Mouse (Mus musculus): ENCODE measurements around the gene A530064D06Rik. TPM values are rescaled to one million over a fixed set of nuclear protein-coding genes. Genes with fewer than 3 reads are reported as not detected.

The A530064D06Rik gene
- total and polyA plus RNA-seq, 2 experiments: 0.37 TPM; not detected in 1

- WGBS: 15% methylated on average over 21 of the region's 21 CpGs
- Histone ChIP-seq H3K9ac (ENCODE audit: low read depth, low read length) (no peak overlapping the region), H3K4me1 (ENCODE audit: control insufficient read depth, insufficient read depth, low read length) (no peaks in the 10 kb centered on the region; the same call in 1 of the 2 replicates), H3K27me3 (ENCODE audit: control insufficient read depth, insufficient read depth, low read length) (peaks cover 10% of the 10 kb centered on the region; the same call in 1 of the 2 replicates), H3K79me2 (ENCODE audit: control insufficient read depth, insufficient read depth, low read length) (no peaks in the 10 kb centered on the region), H3K4me3 (ENCODE audit: insufficient read depth, low read depth, low read length) (no peak overlapping the region), H3K36me3 (ENCODE audit: control insufficient read depth, insufficient read depth, low read length) (no peaks in the 10 kb centered on the region), H3K27ac (replicated peaks; ENCODE audit: insufficient read depth, low read depth, low read length) (no peak overlapping the region)
- peak; percentile 60 for DNase-seq (ENCODE audit: extremely low read depth, low read depth, low spot score)
- peak; percentile 100 for TF ChIP-seq CTCF (IDR thresholded peaks at IDR 0.05; ENCODE audit: low read depth, low read length)
- no peak for TF ChIP-seq POLR2A (IDR thresholded peaks at IDR 0.05; ENCODE audit: extremely low read depth, insufficient read depth, low read length)
These were observed 66.3 kb downstream of the A530064D06Rik start for GRCm38 (mm10) chr17:48100441-48101417.

- Histone ChIP-seq H3K4me1 (ENCODE audit: control insufficient read depth, insufficient read depth, low read length) (no peaks in the 10 kb centered on the region; the same call in 1 of the 2 replicates), H3K36me3 (ENCODE audit: control insufficient read depth, insufficient read depth, low read length) (no peaks in the 10 kb centered on the region), H3K27me3 (ENCODE audit: control insufficient read depth, insufficient read depth, low read length) (peaks cover 12% of the 10 kb centered on the region; the same call in 1 of the 2 replicates), H3K4me3 (ENCODE audit: insufficient read depth, low read depth, low read length) (no peak overlapping the region), H3K79me2 (ENCODE audit: control insufficient read depth, insufficient read depth, low read length) (no peaks in the 10 kb centered on the region), H3K9ac (ENCODE audit: low read depth, low read length) (no peak overlapping the region), H3K27ac (replicated peaks; ENCODE audit: insufficient read depth, low read depth, low read length) (no peak overlapping the region)
- TF ChIP-seq POLR2A (IDR thresholded peaks at IDR 0.05; ENCODE audit: extremely low read depth, insufficient read depth, low read length) (no peak), CTCF (IDR thresholded peaks at IDR 0.05; ENCODE audit: low read depth, low read length) (no peak)
- 47% methylated on average over 11 of the region's 11 CpGs for WGBS
- no peak for DNase-seq (ENCODE audit: extremely low read depth, low read depth, low spot score)
These were observed 67.8 kb downstream of the A530064D06Rik start for GRCm38 (mm10) chr17:48099312-48099711.

Other genes with a start within 250 kb of the A530064D06Rik start
- 2.0 and 4.1 TPM in 2 replicates for gene Foxp4, start 242.6 kb downstream of the A530064D06Rik start, total RNA-seq (2014; rRNA removed)
- gene Foxp4, start 242.6 kb downstream of the A530064D06Rik start, polyA plus RNA-seq (2012; rRNA removed): 18.5 and 24.6 TPM in 2 replicates
- gene 1700122O11Rik, start 129.0 kb downstream of the A530064D06Rik start, total RNA-seq (2014; rRNA removed): not detected in 2 replicates
- not detected in 2 replicates for gene 1700122O11Rik, start 129.0 kb downstream of the A530064D06Rik start, polyA plus RNA-seq (2012; rRNA removed)
- not detected in 2 replicates for gene 1700067P10Rik, start 78.0 kb downstream of the A530064D06Rik start, total RNA-seq (2014; rRNA removed)
- not detected in 2 replicates for gene 1700067P10Rik, start 78.0 kb downstream of the A530064D06Rik start, polyA plus RNA-seq (2012; rRNA removed)
- gene 9830107B12Rik, start 21.0 kb downstream of the A530064D06Rik start, total RNA-seq (2014; rRNA removed): not detected in 2 replicates
- gene 9830107B12Rik, start 21.0 kb downstream of the A530064D06Rik start, polyA plus RNA-seq (2012; rRNA removed): not detected in 2 replicates
- gene Trem1, start 65.5 kb upstream of the A530064D06Rik start, total RNA-seq (2014; rRNA removed): not detected in 2 replicates
- gene Trem1, start 65.5 kb upstream of the A530064D06Rik start, polyA plus RNA-seq (2012; rRNA removed): 0.04 TPM in 1 of 2 replicates, not detected in the other
- 0.34 TPM in 1 of 2 replicates, not detected in the other for gene Trem3, start 80.5 kb upstream of the A530064D06Rik start, total RNA-seq (2014; rRNA removed)
- 0.09 and 0.21 TPM in 2 replicates for gene Trem3, start 80.5 kb upstream of the A530064D06Rik start, polyA plus RNA-seq (2012; rRNA removed)
- gene Treml4, start 97.0 kb upstream of the A530064D06Rik start, total RNA-seq (2014; rRNA removed): 4.2 and 4.4 TPM in 2 replicates
- 2.8 and 4.6 TPM in 2 replicates for gene Treml4, start 97.0 kb upstream of the A530064D06Rik start, polyA plus RNA-seq (2012; rRNA removed)
- 0.09 and 0.20 TPM in 2 replicates for gene Treml2, start 132.2 kb upstream of the A530064D06Rik start, total RNA-seq (2014; rRNA removed)
- gene Treml2, start 132.2 kb upstream of the A530064D06Rik start, polyA plus RNA-seq (2012; rRNA removed): 0.26 and 0.34 TPM in 2 replicates
- gene B430306N03Rik, start 148.9 kb upstream of the A530064D06Rik start, total RNA-seq (2014; rRNA removed): 0.83 and 1.0 TPM in 2 replicates
- 0.90 and 1.9 TPM in 2 replicates for gene B430306N03Rik, start 148.9 kb upstream of the A530064D06Rik start, polyA plus RNA-seq (2012; rRNA removed)
- gene Trem2, start 179.1 kb upstream of the A530064D06Rik start, total RNA-seq (2014; rRNA removed): 0.74 and 2.2 TPM in 2 replicates
- 0.15 and 0.34 TPM in 2 replicates for gene Trem2, start 179.1 kb upstream of the A530064D06Rik start, polyA plus RNA-seq (2012; rRNA removed)
- 0.34 TPM in 1 of 2 replicates, not detected in the other for gene Treml1, start 192.6 kb upstream of the A530064D06Rik start, total RNA-seq (2014; rRNA removed)
- 0.19 and 0.39 TPM in 2 replicates for gene Treml1, start 192.6 kb upstream of the A530064D06Rik start, polyA plus RNA-seq (2012; rRNA removed)
- 10.6 and 12.1 TPM in 2 replicates for gene Nfya, start 242.6 kb upstream of the A530064D06Rik start, total RNA-seq (2014; rRNA removed)
- 11.0 and 16.3 TPM in 2 replicates for gene Nfya, start 242.6 kb upstream of the A530064D06Rik start, polyA plus RNA-seq (2012; rRNA removed)
- gene Oard1, start 242.7 kb upstream of the A530064D06Rik start, total RNA-seq (2014; rRNA removed): 20.9 and 25.0 TPM in 2 replicates
- gene Oard1, start 242.7 kb upstream of the A530064D06Rik start, polyA plus RNA-seq (2012; rRNA removed): 8.7 and 9.0 TPM in 2 replicates

Data from liver, adult 2 months (tissue).